Mouse (Mus musculus): ENCODE data around the gene Aak1.

DNA sequence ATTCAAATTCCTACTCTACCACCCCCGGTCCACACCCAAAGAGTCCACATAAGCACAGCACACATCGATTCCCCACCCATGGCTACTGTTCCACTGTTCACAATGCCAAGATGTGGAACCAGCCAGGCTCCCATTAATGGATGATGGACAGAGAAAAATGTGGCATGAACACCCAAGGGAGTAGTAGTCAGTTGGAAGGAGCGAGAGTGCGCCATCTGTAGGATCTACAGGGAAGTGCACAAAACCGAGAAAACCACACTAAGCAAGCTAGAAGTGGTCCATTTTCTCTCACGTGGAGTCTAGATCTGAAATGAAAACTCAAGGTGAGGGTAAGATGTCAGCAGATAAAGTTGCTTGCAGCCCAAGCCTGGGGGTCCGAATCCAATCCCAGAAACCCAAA lies 28.6 kb upstream of the Aak1 start:
- no peak for TF ChIP-seq CTCF (IDR thresholded peaks at IDR 0.05; ENCODE audit: extremely low read depth, insufficient read depth, insufficient read length, insufficient replicate concordance)
- no peak for TF ChIP-seq POLR2A (IDR thresholded peaks at IDR 0.05; ENCODE audit: low read depth, low read length)
